In genomic region chr6:136421059-136421458, GRCm38 (mm10) we compare ENCODE assay signal across 12 mouse cellular contexts. TPM values are rescaled to one million over a fixed set of nuclear protein-coding genes. Genes with fewer than 3 reads are reported as not detected.
DNase-seq lines count a peak whose midpoint lies in the region; ATAC-seq and TF ChIP-seq lines count a peak whose summit lies in the region.
"Had no signal": no experiment of that assay in that cellular context is flagged by ENCODE, and none has a peak within 500 bp of the region (broad histone marks: within the 10 kb centered on the region; RNA-seq: fewer than 3 reads in every experiment).

No protein-coding gene starts in this region.

- no peak overlapping the region for H3K9ac ChIP-seq in embryonic facial prominence, embryonic 15.5 days
- H3K9ac ChIP-seq in midbrain, embryonic 11.5 days (ENCODE audit: low read length), result no peak overlapping the region

- DNase-seq in embryonic facial prominence, embryonic 10.5 days (ENCODE audit: low spot score), result no peak
- no peak for DNase-seq in midbrain, embryonic 11.5 days (ENCODE audit: low spot score, missing footprints)
- DNase-seq in midbrain, embryonic 10.5 days (ENCODE audit: low spot score), result no peak
- DNase-seq in brain, embryonic 14.5 days (ENCODE audit: low read depth), result no peak
- peak; percentile 30 for DNase-seq in retina, postnatal 1 day
- DNase-seq in lung, adult 18-20 months, result no peak
- no peak for DNase-seq in frontal cortex, postnatal 14 days (ENCODE audit: low spot score in 2 of 2)
- DNase-seq: liver had no signal

- peak; percentile 43; the same call in 1 of the 2 replicates for ATAC-seq in embryonic facial prominence, embryonic 15.5 days (ENCODE audit: insufficient number of reproducible peaks, low FRiP score, low TSS enrichment, low read depth)
- ATAC-seq in midbrain, embryonic 11.5 days (ENCODE audit: low FRiP score), result peak; percentile 28

- no peaks in the 10 kb centered on the region for H3K27me3 ChIP-seq in embryonic facial prominence, embryonic 15.5 days
- no peaks in the 10 kb centered on the region for H3K27me3 ChIP-seq in embryonic facial prominence, embryonic 10.5 days (replicated peaks; ENCODE audit: low read depth, poor library complexity, severe bottlenecking)
- no peaks in the 10 kb centered on the region for H3K27me3 ChIP-seq in midbrain, embryonic 11.5 days (ENCODE audit: control insufficient read depth, insufficient read depth, low read length)
- no peaks in the 10 kb centered on the region for H3K27me3 ChIP-seq in midbrain, embryonic 10.5 days (ENCODE audit: low read depth, poor library complexity, severe bottlenecking)

- TF ChIP-seq CTCF in brain, embryonic 14.5 days (IDR thresholded peaks at IDR 0.05; ENCODE audit: borderline replicate concordance, extremely low read depth, insufficient read depth, insufficient read length), result peak; percentile 3; the same call in 1 of the 2 replicates

- H3K4me1 ChIP-seq in embryonic facial prominence, embryonic 15.5 days, result no peaks in the 10 kb centered on the region
- no peaks in the 10 kb centered on the region for H3K4me1 ChIP-seq in embryonic facial prominence, embryonic 10.5 days
- H3K4me1 ChIP-seq in midbrain, embryonic 11.5 days (ENCODE audit: control insufficient read depth, insufficient read depth, low read length), result no peaks in the 10 kb centered on the region
- H3K4me1 ChIP-seq in midbrain, embryonic 10.5 days, result no peaks in the 10 kb centered on the region

- H3K4me2 ChIP-seq in embryonic facial prominence, embryonic 15.5 days (replicated peaks), result no peak overlapping the region
- H3K4me2 ChIP-seq in midbrain, embryonic 11.5 days, result no peak overlapping the region

- no peak overlapping the region for H3K4me3 ChIP-seq in embryonic facial prominence, embryonic 15.5 days (replicated peaks)
- H3K4me3 ChIP-seq in embryonic facial prominence, embryonic 10.5 days, result no peak overlapping the region
- H3K4me3 ChIP-seq in midbrain, embryonic 11.5 days (ENCODE audit: low read depth, low read length), result no peak overlapping the region
- no peak overlapping the region for H3K4me3 ChIP-seq in midbrain, embryonic 10.5 days
- H3K4me3 ChIP-seq: erythroblast, embryonic 14.5 days had no signal

- TF ChIP-seq POLR2A in brain, embryonic 14.5 days (IDR thresholded peaks at IDR 0.05; ENCODE audit: borderline replicate concordance, extremely low read depth, insufficient read depth, insufficient read length, poor library complexity, severe bottlenecking), result no peak

- H3K9me3 ChIP-seq in embryonic facial prominence, embryonic 15.5 days (replicated peaks), result no peaks in the 10 kb centered on the region
- no peaks in the 10 kb centered on the region for H3K9me3 ChIP-seq in embryonic facial prominence, embryonic 10.5 days
- no peaks in the 10 kb centered on the region for H3K9me3 ChIP-seq in midbrain, embryonic 11.5 days (ENCODE audit: control insufficient read depth, low read length)
- H3K9me3 ChIP-seq in midbrain, embryonic 10.5 days (replicated peaks), result no peaks in the 10 kb centered on the region

- H3K36me3 ChIP-seq in embryonic facial prominence, embryonic 15.5 days, result no peaks in the 10 kb centered on the region
- H3K36me3 ChIP-seq in embryonic facial prominence, embryonic 10.5 days (replicated peaks), result no peaks in the 10 kb centered on the region
- no peaks in the 10 kb centered on the region for H3K36me3 ChIP-seq in midbrain, embryonic 11.5 days (ENCODE audit: control insufficient read depth, insufficient read depth, low read length)
- no peaks in the 10 kb centered on the region for H3K36me3 ChIP-seq in midbrain, embryonic 10.5 days

- no peak overlapping the region for H3K27ac ChIP-seq in embryonic facial prominence, embryonic 15.5 days (replicated peaks)
- H3K27ac ChIP-seq in embryonic facial prominence, embryonic 10.5 days (replicated peaks), result no peak overlapping the region
- no peak overlapping the region for H3K27ac ChIP-seq in midbrain, embryonic 11.5 days (ENCODE audit: low read depth, low read length)
- no peak overlapping the region for H3K27ac ChIP-seq in midbrain, embryonic 10.5 days (replicated peaks)

- 62% methylated on average over 3 of the region's 3 CpGs for WGBS in embryonic facial prominence, embryonic 15.5 days
- 62% methylated on average over 3 of the region's 3 CpGs for WGBS in embryonic facial prominence, embryonic 10.5 days
- WGBS in midbrain, embryonic 11.5 days, result 62% methylated on average over 3 of the region's 3 CpGs
- 62% methylated on average over 3 of the region's 3 CpGs for WGBS in midbrain, embryonic 10.5 days

RNA-seq across cellular contexts. Expression of gene E330021D16Rik, which starts 5.7 kb away (rescaled TPM):
- polyA plus RNA-seq in embryonic facial prominence, embryonic 15.5 days (2015; fragmentation: Nextera tagmentation; extraction: Ambion mirVana), result not detected in 2 replicates
- 0.15 TPM in 1 of 2 replicates, not detected in the other for polyA plus RNA-seq in embryonic facial prominence, embryonic 10.5 days (2016; fragmentation: Nextera tagmentation; extraction: Ambion mirVana)
- not detected in 2 replicates for polyA plus RNA-seq in midbrain, embryonic 11.5 days (2014; fragmentation: Nextera tagmentation; extraction: Ambion mirVana)
- polyA plus RNA-seq in midbrain, embryonic 10.5 days (2016; fragmentation: Nextera tagmentation; extraction: Ambion mirVana), result not detected in 2 replicates
- polyA plus RNA-seq in brain, embryonic 14.5 days (2012; rRNA removed), result not detected in 2 replicates
- polyA plus RNA-seq: erythroblast, embryonic 14.5 days; heart, embryonic 14.5 days; large intestine, adult 2 months had no signal
